Mouse (Mus musculus) liver, embryonic 13.5 days (tissue): ENCODE data around the gene Ddah2. TPM values are rescaled to one million over a fixed set of nuclear protein-coding genes. Genes with fewer than 3 reads are reported as not detected.
"Not testable (repeated sequence)": the region's sequence is repeated elsewhere in the genome, so short reads cannot be mapped to it uniquely, and the experiment has no call there.

ENCODE experiments used
- ATAC-seq: fragments of 200-750 bp; cut with Nextera tagmentation; 2 replicates; pipeline ENCODE4 v1.8.0; 2017; ENCODE audit warnings: low read depth, mild to moderate bottlenecking, moderate number of reproducible peaks, moderate library complexity
- DNase-seq: peaks from one replicate; pipeline ENCODE4 v3.0.0; 2022
- H3K27ac ChIP-seq: fragments of 300-500 bp; sonication (generic); 2 replicates; pipeline ENCODE4 v1.5.1; 2015; ENCODE audit warnings: moderate library complexity, mild to moderate bottlenecking, inconsistent platforms
- H3K27me3 ChIP-seq: fragments of 300-500 bp; sonication (generic); 2 replicates; pipeline ENCODE4 v1.6.1; 2015; ENCODE audit warnings: mild to moderate bottlenecking, inconsistent platforms
- H3K36me3 ChIP-seq: fragments of 300-500 bp; sonication (generic); 2 replicates; pipeline ENCODE4 v1.6.1; 2015; ENCODE audit warnings: mild to moderate bottlenecking, inconsistent platforms
- H3K4me1 ChIP-seq: fragments of 300-500 bp; sonication (generic); replicated peaks from 2 replicates; pipeline ENCODE4 v1.6.1; 2015; ENCODE audit warnings: inconsistent platforms
- H3K4me2 ChIP-seq: fragments of 300-500 bp; sonication (generic); 2 replicates; pipeline ENCODE4 v1.6.1; 2015; ENCODE audit warnings: inconsistent platforms, mild to moderate bottlenecking, moderate library complexity
- H3K4me3 ChIP-seq: fragments of 300-500 bp; sonication (generic); replicated peaks from 2 replicates; pipeline ENCODE4 v1.5.1; 2015; ENCODE audit warnings: mild to moderate bottlenecking, inconsistent platforms
- H3K9ac ChIP-seq: fragments of 300-500 bp; sonication (generic); 2 replicates; pipeline ENCODE4 v1.6.1; 2015; ENCODE audit warnings: mild to moderate bottlenecking, inconsistent platforms
- H3K9me3 ChIP-seq: fragments of 300-500 bp; sonication (generic); replicated peaks from 2 replicates; pipeline ENCODE4 v1.6.1; 2016; ENCODE audit warnings: inconsistent platforms
- WGBS: fragments of 180-500 bp; shearing (Covaris S2); methylation state at CpG from one replicate; pipeline ENCODE4 v1.1.7; 2015; ENCODE audit not compliant: insufficient replicate concordance; 5-methylcytosine and 5-hydroxymethylcytosine counted together
- polyA plus RNA-seq: library from polyadenylated mRNA; unstranded; fragments of >200 nt; fragmentation: Nextera tagmentation; extraction: Ambion mirVana; gene quantifications from 2 replicates; pipeline ENCODE4 v1.2.1, GENCODE M21; 2015

Ddah2 gene
- polyA plus RNA-seq, 1 experiment from 2014 or later = 28.9 TPM

DNA sequence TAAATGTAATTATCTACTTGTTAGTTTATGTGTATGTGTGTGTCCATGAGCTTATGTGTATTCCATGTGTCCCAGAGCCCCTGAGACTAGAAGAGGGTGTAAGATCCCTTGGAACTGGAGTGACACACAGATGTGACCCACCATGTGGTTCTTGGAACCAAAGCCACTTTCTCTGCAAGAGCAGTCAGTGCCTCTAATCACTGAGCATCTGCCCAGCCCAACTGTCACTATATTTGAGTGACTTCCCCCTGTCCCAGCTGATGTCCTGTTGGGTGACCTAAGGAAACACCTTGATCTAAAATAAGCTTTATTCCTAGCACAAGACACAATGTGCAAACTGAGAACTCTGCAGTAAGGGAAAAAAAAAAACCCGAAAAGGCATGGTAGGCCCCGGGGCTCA lies 30.5 kb upstream of the Ddah2 start:
- no peak overlapping the region for H3K27ac ChIP-seq
- no peaks in the 10 kb centered on the region for H3K36me3 ChIP-seq
- no peak overlapping the region for H3K4me2 ChIP-seq
- H3K9ac ChIP-seq = no peak overlapping the region
- DNase-seq (no peak), ATAC-seq (no peak)
- no peak overlapping the region for H3K4me3 ChIP-seq
- H3K9me3 ChIP-seq = no peaks in the 10 kb centered on the region
- H3K4me1 ChIP-seq = peaks cover 84% of the 10 kb centered on the region
- no peaks in the 10 kb centered on the region for H3K27me3 ChIP-seq
- WGBS = 69% methylated on average over 2 of the region's 2 CpGs

DNA sequence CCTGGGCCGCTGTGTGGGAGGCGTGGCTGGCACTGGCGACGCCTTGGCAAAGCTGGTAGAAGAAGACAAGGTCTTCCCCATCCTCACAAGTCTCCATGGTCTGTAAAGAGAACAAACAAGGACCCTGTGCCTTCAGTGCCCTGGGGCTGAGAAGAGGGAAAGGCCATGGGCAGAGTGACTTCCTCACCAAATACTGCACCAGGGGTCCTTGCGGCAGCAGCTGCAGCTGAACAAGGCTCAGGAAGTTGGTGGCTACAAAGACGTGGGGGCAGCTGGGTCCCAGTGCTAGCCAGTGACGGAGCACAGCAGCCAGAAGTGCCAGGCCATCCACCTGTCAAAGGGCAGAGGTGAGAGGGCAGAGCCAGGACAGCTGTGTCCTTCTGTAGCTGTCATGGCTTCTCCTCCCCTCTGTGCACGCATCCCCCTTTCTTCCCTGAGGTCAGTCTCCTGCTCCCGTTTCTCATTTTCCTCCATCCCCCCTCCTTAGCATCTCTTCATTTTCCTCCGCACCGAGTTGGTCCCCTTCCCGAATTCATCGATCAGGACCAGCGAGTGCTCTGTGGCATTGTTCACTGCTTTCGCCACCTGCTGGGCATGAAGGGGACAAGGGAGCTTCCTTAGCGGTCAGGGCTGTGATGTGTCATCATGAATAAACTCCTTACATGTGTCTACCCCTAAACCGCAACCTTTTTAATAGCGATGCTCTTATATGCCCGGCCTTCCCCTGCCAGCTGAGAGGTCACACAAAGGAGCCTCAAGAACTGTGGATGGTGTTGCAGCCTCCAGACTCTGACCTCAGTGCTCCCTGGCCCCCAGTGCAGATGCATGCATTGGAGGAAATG lies 28.9 kb upstream of the Ddah2 start:
- Histone ChIP-seq H3K27ac (no peak overlapping the region), H3K36me3 (no peaks in the 10 kb centered on the region), H3K9ac (no peak overlapping the region), H3K4me1 (peaks cover 73% of the 10 kb centered on the region), H3K4me3 (no peak overlapping the region), H3K27me3 (no peaks in the 10 kb centered on the region), H3K4me2 (0 out of 2 replicates have a peak overlapping the region, but pooled peaks have one; percentile 1), H3K9me3 (no peaks in the 10 kb centered on the region)
- WGBS = 44% methylated on average over 19 of the region's 19 CpGs
- no peak for DNase-seq
- ATAC-seq = no peak

GRCm38 (mm10) chr17:35031272-35031671 lies 27.6 kb upstream of the Ddah2 start:
- DNase-seq = no peak
- peaks cover 62% of the 10 kb centered on the region for H3K4me1 ChIP-seq
- H3K4me3 ChIP-seq = no peak overlapping the region
- H3K9me3 ChIP-seq = no peaks in the 10 kb centered on the region
- ATAC-seq = no peak
- WGBS = 82% methylated on average over 11 of the region's 11 CpGs
- no peaks in the 10 kb centered on the region for H3K27me3 ChIP-seq
- no peaks in the 10 kb centered on the region for H3K36me3 ChIP-seq
- no peak overlapping the region for H3K9ac ChIP-seq
- H3K27ac ChIP-seq = no peak overlapping the region
- H3K4me2 ChIP-seq = no peak overlapping the region

DNA sequence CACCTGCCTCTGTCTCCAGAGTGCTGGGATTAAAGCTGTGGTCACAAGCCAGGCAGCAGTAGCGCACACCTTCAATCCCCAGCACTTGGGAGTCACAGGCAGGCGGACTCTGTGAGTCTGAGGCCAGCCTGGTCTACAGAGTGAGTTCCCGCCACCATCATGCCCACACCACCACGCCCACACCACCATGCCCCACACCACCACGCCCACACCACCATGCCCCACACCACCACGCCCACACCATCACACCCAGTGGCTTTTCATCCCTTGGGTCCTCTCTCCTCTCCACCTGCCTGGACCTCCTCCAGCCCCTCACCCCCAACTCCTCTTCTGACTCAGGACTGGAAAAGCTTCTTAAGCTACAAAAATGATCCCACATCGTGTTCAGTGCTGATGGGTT lies 27.0 kb upstream of the Ddah2 start:
- Histone ChIP-seq H3K9me3 (no peaks in the 10 kb centered on the region), H3K36me3 (no peaks in the 10 kb centered on the region), H3K27me3 (no peaks in the 10 kb centered on the region), H3K4me2 (no peak overlapping the region), H3K9ac (no peak overlapping the region), H3K27ac (no peak overlapping the region), H3K4me3 (no peak overlapping the region), H3K4me1 (peaks cover 61% of the 10 kb centered on the region)
- ATAC-seq (no peak), DNase-seq (no peak)
- WGBS = 54% methylated on average over 7 of the region's 7 CpGs

- H3K27ac ChIP-seq = no peak overlapping the region
- ATAC-seq (no peak), DNase-seq (no peak)
- peaks cover 58% of the 10 kb centered on the region for H3K4me1 ChIP-seq
- WGBS = 63% methylated on average over 8 of the region's 8 CpGs
- H3K9ac ChIP-seq = no peak overlapping the region
- no peaks in the 10 kb centered on the region for H3K27me3 ChIP-seq
- no peaks in the 10 kb centered on the region for H3K9me3 ChIP-seq
- H3K4me3 ChIP-seq = no peak overlapping the region
- H3K4me2 ChIP-seq = no peak overlapping the region
- H3K36me3 ChIP-seq = no peaks in the 10 kb centered on the region
Measured at GRCm38 (mm10) chr17:35032323-35032870, 26.4 kb upstream of the Ddah2 start.

- not testable (repeated sequence) for H3K27me3 ChIP-seq, ATAC-seq, H3K36me3 ChIP-seq, H3K9me3 ChIP-seq, H3K4me3 ChIP-seq, DNase-seq, H3K9ac ChIP-seq, H3K27ac ChIP-seq, H3K4me2 ChIP-seq
- 62% methylated on average over 1 of the region's 1 CpGs for WGBS
- peaks cover 45% of the 10 kb centered on the region for H3K4me1 ChIP-seq
Measured at GRCm38 (mm10) chr17:35033703-35034102, 25.1 kb upstream of the Ddah2 start.

DNA sequence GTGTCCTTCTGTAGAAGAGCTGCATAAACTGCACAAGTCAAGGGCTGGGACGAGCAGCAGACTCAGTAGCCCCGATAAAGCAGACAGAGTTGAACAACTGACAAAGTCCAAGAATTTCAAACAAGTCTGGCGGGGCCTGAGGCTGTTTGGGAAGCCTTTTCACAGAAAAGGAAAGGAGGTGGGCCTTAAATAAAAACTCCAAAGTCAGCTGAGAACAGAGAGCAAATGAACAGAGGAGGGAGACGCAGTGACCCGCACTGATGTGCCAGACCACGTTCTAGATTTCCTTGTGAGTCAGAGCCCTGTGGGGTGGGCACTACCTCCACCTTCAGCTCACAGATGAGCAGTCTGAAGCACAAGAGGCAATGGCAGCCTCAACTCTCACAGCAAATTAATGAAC lies 23.9 kb upstream of the Ddah2 start:
- peaks cover 42% of the 10 kb centered on the region for H3K4me1 ChIP-seq
- no peaks in the 10 kb centered on the region for H3K9me3 ChIP-seq
- no peak overlapping the region; the same call in 1 of the 2 replicates for H3K27ac ChIP-seq
- H3K4me2 ChIP-seq = no peak overlapping the region
- ATAC-seq (no peak), DNase-seq (no peak)
- WGBS = 62% methylated on average over 6 of the region's 6 CpGs
- H3K4me3 ChIP-seq = no peak overlapping the region
- no peak overlapping the region; the same call in 1 of the 2 replicates for H3K9ac ChIP-seq
- H3K36me3 ChIP-seq = no peaks in the 10 kb centered on the region
- H3K27me3 ChIP-seq = no peaks in the 10 kb centered on the region

GRCm38 (mm10) chr17:35039121-35039873 lies 19.5 kb upstream of the Ddah2 start:
- ATAC-seq (no peak), DNase-seq (no peak)
- Histone ChIP-seq H3K9ac (no peak overlapping the region), H3K36me3 (no peaks in the 10 kb centered on the region), H3K4me2 (no peak overlapping the region), H3K27me3 (no peaks in the 10 kb centered on the region), H3K4me3 (no peak overlapping the region), H3K9me3 (no peaks in the 10 kb centered on the region), H3K4me1 (peaks cover 45% of the 10 kb centered on the region), H3K27ac (no peak overlapping the region)
- 80% methylated on average over 11 of the region's 11 CpGs for WGBS

GRCm38 (mm10) chr17:35043794-35044193 lies 15.0 kb upstream of the Ddah2 start:
- Histone ChIP-seq H3K4me1 (peaks cover 80% of the 10 kb centered on the region), H3K4me3 (no peak overlapping the region), H3K9ac (peak overlapping the region; percentile 0; the same call in 1 of the 2 replicates), H3K9me3 (no peaks in the 10 kb centered on the region), H3K36me3 (no peaks in the 10 kb centered on the region), H3K4me2 (no peak overlapping the region), H3K27ac (peak overlapping the region; percentile 97), H3K27me3 (no peaks in the 10 kb centered on the region)
- 68% methylated on average over 4 of the region's 4 CpGs for WGBS
- ATAC-seq = no peak
- no peak for DNase-seq

GRCm38 (mm10) chr17:35044904-35045806 lies 13.7 kb upstream of the Ddah2 start:
- Histone ChIP-seq H3K9ac (peak overlapping the region; percentile 95), H3K27me3 (no peaks in the 10 kb centered on the region), H3K4me1 (peaks cover 83% of the 10 kb centered on the region), H3K36me3 (no peaks in the 10 kb centered on the region), H3K4me3 (peak overlapping the region; percentile 75), H3K9me3 (no peaks in the 10 kb centered on the region), H3K27ac (peak overlapping the region; percentile 97), H3K4me2 (peak overlapping the region; percentile 100)
- peak; percentile 63 for DNase-seq
- peak; percentile 55 for ATAC-seq
- WGBS = 19% methylated on average over 7 of the region's 7 CpGs
